Mouse (Mus musculus) liver, embryonic 15.5 days (tissue): Measurements from ENCODE around the gene Ppp1r9b. TPM values are rescaled to one million over a fixed set of nuclear protein-coding genes. Genes with fewer than 3 reads are reported as not detected.

Source experiments
- ATAC-seq: fragments of 200-750 bp; cut with Nextera tagmentation; 2 replicates; pipeline ENCODE4 v1.8.0; 2017; ENCODE audit warnings: moderate number of reproducible peaks, mild to moderate bottlenecking, moderate library complexity; ENCODE audit not compliant: insufficient read depth
- H3K27ac ChIP-seq: fragments of 300-500 bp; sonication (generic); replicated peaks from 2 replicates; pipeline ENCODE4 v1.5.1; 2015; ENCODE audit warnings: mild to moderate bottlenecking, inconsistent platforms
- H3K27me3 ChIP-seq: fragments of 300-500 bp; sonication (generic); 2 replicates; pipeline ENCODE4 v1.6.1; 2015; ENCODE audit warnings: mild to moderate bottlenecking, inconsistent platforms
- H3K36me3 ChIP-seq: fragments of 300-500 bp; sonication (generic); replicated peaks from 2 replicates; pipeline ENCODE4 v1.6.1; 2015; ENCODE audit warnings: moderate library complexity, mild to moderate bottlenecking, inconsistent platforms
- H3K4me1 ChIP-seq: fragments of 300-500 bp; sonication (generic); replicated peaks from 2 replicates; pipeline ENCODE4 v1.6.1; 2015; ENCODE audit warnings: inconsistent platforms
- H3K4me2 ChIP-seq: fragments of 300-500 bp; sonication (generic); 2 replicates; pipeline ENCODE4 v1.6.1; 2015; ENCODE audit warnings: moderate library complexity, mild to moderate bottlenecking, inconsistent platforms
- H3K4me3 ChIP-seq: fragments of 300-500 bp; sonication (generic); replicated peaks from 2 replicates; pipeline ENCODE4 v1.5.1; 2015; ENCODE audit warnings: mild to moderate bottlenecking, inconsistent platforms
- H3K9ac ChIP-seq: fragments of 300-500 bp; sonication (generic); 2 replicates; pipeline ENCODE4 v1.6.1; 2015; ENCODE audit warnings: moderate library complexity, mild to moderate bottlenecking, inconsistent platforms
- H3K9me3 ChIP-seq: fragments of 300-500 bp; sonication (generic); replicated peaks from 2 replicates; pipeline ENCODE4 v1.6.1; 2016; ENCODE audit warnings: inconsistent platforms
- WGBS: fragments of 180-500 bp; shearing (Covaris S2); methylation state at CpG from one replicate; pipeline ENCODE4 v1.1.7; 2015; ENCODE audit warnings: mixed read lengths; ENCODE audit not compliant: insufficient replicate concordance; 5-methylcytosine and 5-hydroxymethylcytosine counted together
- polyA plus RNA-seq: library from polyadenylated mRNA; unstranded; fragments of >200 nt; fragmentation: Nextera tagmentation; extraction: Ambion mirVana; gene quantifications from 2 replicates; pipeline ENCODE4 v1.2.1, GENCODE M21; 2015

Gene Ppp1r9b
- polyA plus RNA-seq, 1 experiment from 2014 or later, result 8.2 TPM

- peak overlapping the region; percentile 94 for H3K9ac ChIP-seq
- 26% methylated on average over 6 of the region's 6 CpGs for WGBS
- H3K4me1 ChIP-seq, result peaks cover 91% of the 10 kb centered on the region
- H3K4me2 ChIP-seq, result peak overlapping the region; percentile 97
- H3K27me3 ChIP-seq, result no peaks in the 10 kb centered on the region
- no peaks in the 10 kb centered on the region for H3K36me3 ChIP-seq
- H3K9me3 ChIP-seq, result no peaks in the 10 kb centered on the region
- ATAC-seq, result no peak
- peak overlapping the region; percentile 89 for H3K4me3 ChIP-seq
- peak overlapping the region; percentile 90 for H3K27ac ChIP-seq
Observed at GRCm38 (mm10) chr11:94990102-94990748, 610 bp upstream of the Ppp1r9b start.

GRCm38 (mm10) chr11:94991641-94992479, 1.0 kb downstream of the Ppp1r9b start:
- no peaks in the 10 kb centered on the region for H3K27me3 ChIP-seq
- no peaks in the 10 kb centered on the region for H3K9me3 ChIP-seq
- peak; percentile 14; the same call in 1 of the 2 replicates for ATAC-seq
- peaks cover 95% of the 10 kb centered on the region for H3K4me1 ChIP-seq
- WGBS, result under 1% methylated on average over 99 of the region's 99 CpGs
- H3K27ac ChIP-seq, result peak overlapping the region; percentile 90
- H3K4me2 ChIP-seq, result peak overlapping the region; percentile 97
- peaks cover 8% of the 10 kb centered on the region for H3K36me3 ChIP-seq
- peak overlapping the region; percentile 89 for H3K4me3 ChIP-seq
- H3K9ac ChIP-seq, result peak overlapping the region; percentile 94

- Histone ChIP-seq H3K9ac (peak overlapping the region; percentile 94), H3K27me3 (no peaks in the 10 kb centered on the region), H3K9me3 (no peaks in the 10 kb centered on the region), H3K36me3 (peaks cover 14% of the 10 kb centered on the region), H3K4me2 (peak overlapping the region; percentile 97), H3K4me3 (peak overlapping the region; percentile 89), H3K27ac (peak overlapping the region; percentile 90), H3K4me1 (peaks cover 95% of the 10 kb centered on the region)
- ATAC-seq, result no peak
- 0% methylated on average over 20 of the region's 20 CpGs for WGBS
Observed at GRCm38 (mm10) chr11:94992480-94992753, 1.6 kb downstream of the Ppp1r9b start.

GRCm38 (mm10) chr11:94992754-94993606, 2.1 kb downstream of the Ppp1r9b start:
- no peak for ATAC-seq
- Histone ChIP-seq H3K4me2 (peak overlapping the region; percentile 97), H3K9ac (peak overlapping the region; percentile 94), H3K9me3 (no peaks in the 10 kb centered on the region), H3K4me3 (peak overlapping the region; percentile 89), H3K36me3 (peaks cover 17% of the 10 kb centered on the region), H3K27ac (peak overlapping the region; percentile 90), H3K4me1 (peaks cover 95% of the 10 kb centered on the region), H3K27me3 (no peaks in the 10 kb centered on the region)
- 3% methylated on average over 22 of the region's 22 CpGs for WGBS

- H3K9me3 ChIP-seq, result no peaks in the 10 kb centered on the region
- peak overlapping the region; percentile 94 for H3K9ac ChIP-seq
- H3K27ac ChIP-seq, result peak overlapping the region; percentile 90
- H3K4me2 ChIP-seq, result peak overlapping the region; percentile 97
- H3K4me1 ChIP-seq, result peaks cover 95% of the 10 kb centered on the region
- H3K36me3 ChIP-seq, result peaks cover 31% of the 10 kb centered on the region
- 19% methylated on average over 10 of the region's 10 CpGs for WGBS
- peak overlapping the region; percentile 89 for H3K4me3 ChIP-seq
- no peaks in the 10 kb centered on the region for H3K27me3 ChIP-seq
- ATAC-seq, result no peak
Observed at GRCm38 (mm10) chr11:94994208-94994814, 3.5 kb downstream of the Ppp1r9b start.

- 45% methylated on average over 11 of the region's 11 CpGs for WGBS
- H3K9ac ChIP-seq, result peak overlapping the region; percentile 94
- H3K36me3 ChIP-seq, result peaks cover 39% of the 10 kb centered on the region
- H3K27me3 ChIP-seq, result no peaks in the 10 kb centered on the region
- H3K4me2 ChIP-seq, result peak overlapping the region; percentile 97
- no peak for ATAC-seq
- peak overlapping the region; percentile 89 for H3K4me3 ChIP-seq
- no peaks in the 10 kb centered on the region for H3K9me3 ChIP-seq
- H3K27ac ChIP-seq, result peak overlapping the region; percentile 90
- H3K4me1 ChIP-seq, result peaks cover 95% of the 10 kb centered on the region
Observed at GRCm38 (mm10) chr11:94994947-94995772, 4.3 kb downstream of the Ppp1r9b start.

- Histone ChIP-seq H3K36me3 (peaks cover 48% of the 10 kb centered on the region), H3K4me2 (peak overlapping the region; percentile 97), H3K4me3 (peak overlapping the region; percentile 89; the same call in 1 of the 2 replicates), H3K4me1 (peaks cover 99% of the 10 kb centered on the region), H3K27me3 (no peaks in the 10 kb centered on the region), H3K9me3 (no peaks in the 10 kb centered on the region), H3K27ac (peak overlapping the region; percentile 90), H3K9ac (peak overlapping the region; percentile 94; the same call in 1 of the 2 replicates)
- 77% methylated on average over 8 of the region's 8 CpGs for WGBS
- ATAC-seq, result no peak
Observed at GRCm38 (mm10) chr11:94996101-94996500, 5.3 kb downstream of the Ppp1r9b start.

- peak overlapping the region; percentile 61; the same call in 1 of the 2 replicates for H3K9ac ChIP-seq
- H3K4me3 ChIP-seq, result peak overlapping the region; percentile 56; the same call in 1 of the 2 replicates
Observed at GRCm38 (mm10) chr11:94996984-94997383, 6.1 kb downstream of the Ppp1r9b start.

GRCm38 (mm10) chr11:94997596-94997995, 6.8 kb downstream of the Ppp1r9b start:
- peak overlapping the region; percentile 61 for H3K9ac ChIP-seq
- peaks cover 100% of the 10 kb centered on the region for H3K4me1 ChIP-seq
- H3K4me2 ChIP-seq, result peak overlapping the region; percentile 97
- H3K4me3 ChIP-seq, result peak overlapping the region; percentile 56
- peak; percentile 93 for ATAC-seq
- H3K27ac ChIP-seq, result peak overlapping the region; percentile 90
- H3K27me3 ChIP-seq, result no peaks in the 10 kb centered on the region
- H3K9me3 ChIP-seq, result no peaks in the 10 kb centered on the region
- WGBS, result 10% methylated on average over 5 of the region's 5 CpGs
- H3K36me3 ChIP-seq, result peaks cover 62% of the 10 kb centered on the region

More at GRCm38 (mm10) chr11:94996984-94997383, 6.1 kb downstream of the Ppp1r9b start:
- no peaks in the 10 kb centered on the region for H3K9me3 ChIP-seq
- no peaks in the 10 kb centered on the region for H3K27me3 ChIP-seq
- peak overlapping the region; percentile 97 for H3K4me2 ChIP-seq
- ATAC-seq, result no peak
- 55% methylated on average over 6 of the region's 6 CpGs for WGBS
- peaks cover 100% of the 10 kb centered on the region for H3K4me1 ChIP-seq
- peak overlapping the region; percentile 90 for H3K27ac ChIP-seq
- H3K36me3 ChIP-seq, result peaks cover 55% of the 10 kb centered on the region
